Mouse (Mus musculus): ENCODE results near the gene Arl1. TPM values are rescaled to one million over a fixed set of nuclear protein-coding genes. Genes with fewer than 3 reads are reported as not detected.
"Not testable (repeated sequence)": the region's sequence is repeated elsewhere in the genome, so short reads cannot be mapped to it uniquely, and the experiment has no call there.

Arl1 gene
- polyA plus RNA-seq, 1 experiment from 2014 or later: 220 TPM

- 98% methylated on average over 8 of the region's 8 CpGs for WGBS
- peaks cover 80% of the 10 kb centered on the region for H3K36me3 ChIP-seq (ENCODE audit: control insufficient read depth, insufficient read depth, low read length)
Measured at GRCm38 (mm10) chr10:88739074-88739473, 8.4 kb downstream of the Arl1 start.

DNA sequence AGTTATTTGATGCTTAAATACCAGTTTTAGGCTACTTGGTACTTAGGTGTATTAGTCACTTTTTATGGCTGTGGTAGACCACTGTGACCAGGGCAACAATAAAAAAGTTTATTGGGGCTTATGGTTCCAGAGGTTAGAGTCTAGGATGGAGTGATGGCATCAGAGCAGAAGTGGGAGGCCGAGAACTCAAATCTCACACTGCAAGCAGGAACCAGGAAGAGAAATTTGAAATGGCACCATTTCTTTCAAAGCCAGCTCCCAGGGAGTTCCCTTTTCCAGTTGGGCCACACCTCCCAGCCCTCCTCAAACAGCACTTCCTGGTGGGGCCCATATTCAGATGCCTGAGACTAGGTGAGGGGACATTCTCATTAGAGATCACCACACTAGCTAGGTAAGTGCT, 9.2 kb downstream of the Arl1 start:
- no peaks in the 10 kb centered on the region for H3K4me1 ChIP-seq (ENCODE audit: control insufficient read depth, insufficient read depth, low read length)
- WGBS: 92% methylated on average over 1 of the region's 1 CpGs
- H3K4me3 ChIP-seq (ENCODE audit: low read depth, low read length): no peak overlapping the region
- peaks cover 82% of the 10 kb centered on the region for H3K36me3 ChIP-seq (ENCODE audit: control insufficient read depth, insufficient read depth, low read length)
- H3K4me2 ChIP-seq (ENCODE audit: low read depth, low read length): no peak overlapping the region
- H3K9me3 ChIP-seq (ENCODE audit: control insufficient read depth, low read length): no peaks in the 10 kb centered on the region
- no peak overlapping the region for H3K27ac ChIP-seq (replicated peaks; ENCODE audit: low read depth, low read length)
- no peak overlapping the region for H3K9ac ChIP-seq (ENCODE audit: low read depth, low read length)
- DNase-seq (ENCODE audit: low spot score): no peak
- H3K27me3 ChIP-seq (replicated peaks; ENCODE audit: control insufficient read depth, insufficient read depth, low read length): no peaks in the 10 kb centered on the region
- no peak for ATAC-seq (ENCODE audit: low read depth)

More at GRCm38 (mm10) chr10:88739074-88739473, 8.4 kb downstream of the Arl1 start:
- H3K27ac ChIP-seq (replicated peaks; ENCODE audit: low read depth, low read length); H3K9me3 ChIP-seq (ENCODE audit: control insufficient read depth, low read length); DNase-seq (ENCODE audit: low spot score); ATAC-seq (ENCODE audit: low read depth); H3K27me3 ChIP-seq (replicated peaks; ENCODE audit: control insufficient read depth, insufficient read depth, low read length); H3K9ac ChIP-seq (ENCODE audit: low read depth, low read length); H3K4me1 ChIP-seq (ENCODE audit: control insufficient read depth, insufficient read depth, low read length); H3K4me3 ChIP-seq (ENCODE audit: low read depth, low read length); H3K4me2 ChIP-seq (ENCODE audit: low read depth, low read length): not testable (repeated sequence)

- no peak for DNase-seq (ENCODE audit: low spot score)
- peaks cover 85% of the 10 kb centered on the region for H3K36me3 ChIP-seq (ENCODE audit: control insufficient read depth, insufficient read depth, low read length)
Measured at GRCm38 (mm10) chr10:88740781-88741180, 10.1 kb downstream of the Arl1 start.

DNA sequence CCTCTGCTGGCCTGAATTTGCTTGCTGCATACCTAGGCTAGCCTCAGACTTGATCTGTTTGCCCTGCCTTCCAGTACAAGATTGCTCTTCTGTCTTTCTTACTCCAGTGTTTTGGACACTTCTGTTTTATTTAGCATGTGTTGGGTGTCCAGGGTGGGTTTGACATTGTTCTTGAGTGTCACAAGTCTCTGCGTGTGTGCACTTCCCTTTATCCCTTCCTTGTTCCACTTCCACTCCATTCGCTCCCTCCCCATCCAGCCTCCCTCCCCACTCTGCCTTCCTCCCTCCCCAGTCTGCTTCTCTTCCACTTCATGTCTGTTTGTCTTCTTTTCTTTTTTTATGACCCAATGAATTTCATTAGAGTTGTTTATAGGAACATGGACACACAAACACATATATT, 10.8 kb downstream of the Arl1 start:
- WGBS: 85% methylated on average over 2 of the region's 2 CpGs
- Histone ChIP-seq H3K4me3 (ENCODE audit: low read depth, low read length) (no peak overlapping the region), H3K9ac (ENCODE audit: low read depth, low read length) (no peak overlapping the region), H3K27me3 (replicated peaks; ENCODE audit: control insufficient read depth, insufficient read depth, low read length) (no peaks in the 10 kb centered on the region), H3K4me1 (ENCODE audit: control insufficient read depth, insufficient read depth, low read length) (no peaks in the 10 kb centered on the region), H3K4me2 (ENCODE audit: low read depth, low read length) (no peak overlapping the region), H3K27ac (replicated peaks; ENCODE audit: low read depth, low read length) (no peak overlapping the region), H3K36me3 (ENCODE audit: control insufficient read depth, insufficient read depth, low read length) (peaks cover 82% of the 10 kb centered on the region), H3K9me3 (ENCODE audit: control insufficient read depth, low read length) (no peaks in the 10 kb centered on the region)
- ATAC-seq (ENCODE audit: low read depth): no peak
- DNase-seq (ENCODE audit: low spot score): no peak

More at GRCm38 (mm10) chr10:88740781-88741180, 10.1 kb downstream of the Arl1 start:
- Histone ChIP-seq H3K4me1 (ENCODE audit: control insufficient read depth, insufficient read depth, low read length) (no peaks in the 10 kb centered on the region), H3K27ac (replicated peaks; ENCODE audit: low read depth, low read length) (no peak overlapping the region), H3K4me2 (ENCODE audit: low read depth, low read length) (no peak overlapping the region), H3K9me3 (ENCODE audit: control insufficient read depth, low read length) (no peaks in the 10 kb centered on the region), H3K27me3 (replicated peaks; ENCODE audit: control insufficient read depth, insufficient read depth, low read length) (no peaks in the 10 kb centered on the region), H3K4me3 (ENCODE audit: low read depth, low read length) (no peak overlapping the region), H3K9ac (ENCODE audit: low read depth, low read length) (no peak overlapping the region)
- WGBS: 85% methylated on average over 5 of the region's 5 CpGs
- ATAC-seq (ENCODE audit: low read depth): no peak

DNA sequence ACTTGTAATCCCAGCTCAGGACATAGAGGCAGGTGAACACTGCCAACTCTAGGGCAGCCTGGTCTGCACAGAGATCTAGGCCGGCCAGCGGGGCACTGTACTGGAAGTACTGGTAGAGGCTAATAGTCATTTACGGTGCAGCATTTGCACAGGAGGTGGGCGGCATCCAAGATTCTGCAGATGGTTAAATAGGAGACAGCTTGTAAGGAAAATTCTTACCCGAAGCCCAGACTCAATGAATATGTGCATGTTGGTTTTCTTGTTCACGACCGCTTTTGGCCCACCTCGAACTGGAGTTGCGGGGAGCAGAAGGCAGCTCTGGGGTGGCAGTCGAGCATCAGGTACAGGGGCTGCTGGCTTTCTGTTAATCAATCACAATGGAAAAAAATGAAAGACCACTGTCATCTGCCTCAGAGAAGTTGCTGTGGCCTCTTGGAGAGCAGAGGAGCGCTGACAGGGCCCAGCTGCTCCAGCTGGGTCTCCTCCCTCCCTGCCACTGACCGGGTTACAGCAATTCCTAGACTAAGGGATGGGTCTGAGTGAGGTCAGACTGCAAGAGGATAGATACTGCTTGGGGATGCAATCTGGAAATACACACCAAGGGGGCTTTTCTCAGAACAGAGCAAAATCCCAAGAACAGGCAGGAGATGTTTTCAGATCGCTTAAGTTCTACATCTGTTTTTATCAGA, 31.0 kb downstream of the Arl1 start:
- H3K4me2 ChIP-seq (ENCODE audit: low read depth, low read length): no peak overlapping the region
- WGBS: 95% methylated on average over 13 of the region's 13 CpGs
- DNase-seq (ENCODE audit: low spot score): no peak
- H3K9me3 ChIP-seq (ENCODE audit: control insufficient read depth, low read length): no peaks in the 10 kb centered on the region
- no peak for ATAC-seq (ENCODE audit: low read depth)
- no peaks in the 10 kb centered on the region for H3K4me1 ChIP-seq (ENCODE audit: control insufficient read depth, insufficient read depth, low read length)
- H3K9ac ChIP-seq (ENCODE audit: low read depth, low read length): no peak overlapping the region
- H3K4me3 ChIP-seq (ENCODE audit: low read depth, low read length): no peak overlapping the region
- no peak overlapping the region for H3K27ac ChIP-seq (replicated peaks; ENCODE audit: low read depth, low read length)
- no peaks in the 10 kb centered on the region for H3K27me3 ChIP-seq (replicated peaks; ENCODE audit: control insufficient read depth, insufficient read depth, low read length)
- H3K36me3 ChIP-seq (ENCODE audit: control insufficient read depth, insufficient read depth, low read length): peaks cover 93% of the 10 kb centered on the region

GRCm38 (mm10) chr10:88765431-88766142, 34.9 kb downstream of the Arl1 start:
- Histone ChIP-seq H3K4me2 (ENCODE audit: low read depth, low read length) (no peak overlapping the region), H3K9ac (ENCODE audit: low read depth, low read length) (no peak overlapping the region), H3K4me1 (ENCODE audit: control insufficient read depth, insufficient read depth, low read length) (no peaks in the 10 kb centered on the region), H3K36me3 (ENCODE audit: control insufficient read depth, insufficient read depth, low read length) (peaks cover 95% of the 10 kb centered on the region), H3K9me3 (ENCODE audit: control insufficient read depth, low read length) (no peaks in the 10 kb centered on the region), H3K27me3 (replicated peaks; ENCODE audit: control insufficient read depth, insufficient read depth, low read length) (no peaks in the 10 kb centered on the region), H3K4me3 (ENCODE audit: low read depth, low read length) (no peak overlapping the region), H3K27ac (replicated peaks; ENCODE audit: low read depth, low read length) (no peak overlapping the region)
- WGBS: 86% methylated on average over 15 of the region's 15 CpGs
- ATAC-seq (ENCODE audit: low read depth) (no peak), DNase-seq (ENCODE audit: low spot score) (no peak)

- no peaks in the 10 kb centered on the region for H3K9me3 ChIP-seq (ENCODE audit: control insufficient read depth, low read length)
- H3K4me3 ChIP-seq (ENCODE audit: low read depth, low read length): no peak overlapping the region
- no peak overlapping the region for H3K9ac ChIP-seq (ENCODE audit: low read depth, low read length)
- H3K27me3 ChIP-seq (replicated peaks; ENCODE audit: control insufficient read depth, insufficient read depth, low read length): no peaks in the 10 kb centered on the region
- 93% methylated on average over 5 of the region's 5 CpGs for WGBS
- ATAC-seq (ENCODE audit: low read depth): no peak
- H3K4me1 ChIP-seq (ENCODE audit: control insufficient read depth, insufficient read depth, low read length): no peaks in the 10 kb centered on the region
- DNase-seq (ENCODE audit: low spot score): no peak
- no peak overlapping the region for H3K27ac ChIP-seq (replicated peaks; ENCODE audit: low read depth, low read length)
- H3K4me2 ChIP-seq (ENCODE audit: low read depth, low read length): no peak overlapping the region
- H3K36me3 ChIP-seq (ENCODE audit: control insufficient read depth, insufficient read depth, low read length): peaks cover 88% of the 10 kb centered on the region
Measured at GRCm38 (mm10) chr10:88768961-88769360, 38.3 kb downstream of the Arl1 start.

DNA sequence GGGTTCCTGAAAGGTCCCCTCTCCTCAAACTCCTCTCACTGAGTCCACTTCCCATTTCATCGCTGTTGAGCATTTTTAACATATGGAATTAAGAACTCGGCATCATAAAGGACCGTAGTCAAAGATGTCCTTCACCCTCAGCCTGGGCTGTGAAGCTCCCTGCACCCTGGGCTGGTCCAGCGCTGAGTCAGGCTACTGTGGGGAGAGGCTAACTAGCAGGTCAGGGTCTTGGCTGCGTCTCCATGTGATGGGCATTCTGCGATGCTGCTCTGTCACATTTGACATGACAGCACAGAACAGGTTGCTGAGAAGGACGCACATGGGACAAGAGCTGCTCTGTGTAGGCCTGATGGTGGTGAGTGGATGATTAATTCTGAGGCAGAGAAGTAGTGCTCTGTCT, 39.0 kb downstream of the Arl1 start:
- Histone ChIP-seq H3K9ac (ENCODE audit: low read depth, low read length) (no peak overlapping the region), H3K4me3 (ENCODE audit: low read depth, low read length) (no peak overlapping the region), H3K4me1 (ENCODE audit: control insufficient read depth, insufficient read depth, low read length) (no peaks in the 10 kb centered on the region), H3K9me3 (ENCODE audit: control insufficient read depth, low read length) (no peaks in the 10 kb centered on the region), H3K36me3 (ENCODE audit: control insufficient read depth, insufficient read depth, low read length) (peaks cover 81% of the 10 kb centered on the region), H3K4me2 (ENCODE audit: low read depth, low read length) (no peak overlapping the region), H3K27me3 (replicated peaks; ENCODE audit: control insufficient read depth, insufficient read depth, low read length) (no peaks in the 10 kb centered on the region), H3K27ac (replicated peaks; ENCODE audit: low read depth, low read length) (no peak overlapping the region)
- ATAC-seq (ENCODE audit: low read depth) (no peak), DNase-seq (ENCODE audit: low spot score) (no peak)
- whole genome bisulfite sequencing: 90% methylated on average over 7 of the region's 7 CpGs

- peaks cover 75% of the 10 kb centered on the region for H3K36me3 ChIP-seq (ENCODE audit: control insufficient read depth, insufficient read depth, low read length)
- H3K4me3 ChIP-seq (ENCODE audit: low read depth, low read length); H3K9ac ChIP-seq (ENCODE audit: low read depth, low read length); H3K27ac ChIP-seq (replicated peaks; ENCODE audit: low read depth, low read length); H3K9me3 ChIP-seq (ENCODE audit: control insufficient read depth, low read length); H3K4me2 ChIP-seq (ENCODE audit: low read depth, low read length); H3K4me1 ChIP-seq (ENCODE audit: control insufficient read depth, insufficient read depth, low read length); DNase-seq (ENCODE audit: low spot score); ATAC-seq (ENCODE audit: low read depth); H3K27me3 ChIP-seq (replicated peaks; ENCODE audit: control insufficient read depth, insufficient read depth, low read length): not testable (repeated sequence)
- WGBS: 85% methylated on average over 5 of the region's 5 CpGs
Measured at GRCm38 (mm10) chr10:88772965-88773364, 42.3 kb downstream of the Arl1 start.
